Mouse (Mus musculus): ENCODE measurements around the gene Luc7l3.

DNA sequence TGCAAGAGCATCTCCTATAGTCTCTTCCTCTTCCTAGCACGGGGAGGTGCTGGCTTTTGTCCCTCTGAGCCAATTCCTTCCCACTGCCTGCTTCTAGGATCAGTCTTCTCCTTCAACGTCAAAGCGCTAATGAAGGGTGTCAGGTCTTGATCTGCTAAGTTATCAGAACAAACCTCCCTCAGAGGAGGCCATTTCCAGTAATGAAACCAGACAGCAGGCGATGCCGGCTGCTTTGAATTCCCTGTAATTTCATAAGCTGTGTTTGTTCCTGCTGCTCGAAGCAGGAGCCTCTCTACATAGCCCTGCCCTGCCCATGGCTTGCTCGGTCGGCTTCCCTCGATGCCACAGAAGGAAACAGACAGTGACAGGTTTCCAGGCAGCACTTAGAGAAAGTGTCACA lies 77.4 kb downstream of the Luc7l3 start:
- TF ChIP-seq POLR2A (IDR thresholded peaks at IDR 0.05; ENCODE audit: control insufficient read depth, extremely low read depth, insufficient read depth, low read length, poor library complexity): no peak
- no peak for TF ChIP-seq CTCF (IDR thresholded peaks at IDR 0.05; ENCODE audit: borderline replicate concordance, control insufficient read depth, extremely low read depth, insufficient read depth, low read length, poor library complexity)
